Mouse (Mus musculus) neural tube, embryonic 10.5 days (tissue): Measurements from ENCODE around the gene Gpa33.

ENCODE experiments used
- DNase-seq: peaks from one replicate; pipeline ENCODE4 v3.0.0-alpha.2; 2017; ENCODE audit warnings: low spot score; ENCODE audit errors: extremely low spot score

The Gpa33 gene

GRCm38 (mm10) chr1:166130224-166130860 is at the start of gene Gpa33:
Gpa33 (plus strand) TSS chr1:166130238.
- DNase-seq, result no peak

- no peak for DNase-seq
These were observed 41.4 kb upstream of the Gpa33 start for GRCm38 (mm10) chr1:166088446-166089170.

- no peak for DNase-seq
These were observed 40.7 kb upstream of the Gpa33 start for GRCm38 (mm10) chr1:166089337-166089736.

- no peak for DNase-seq
These were observed 40.3 kb upstream of the Gpa33 start for GRCm38 (mm10) chr1:166089739-166090138.

GRCm38 (mm10) chr1:166090306-166090705 is 39.7 kb upstream of the Gpa33 start:
- no peak for DNase-seq

GRCm38 (mm10) chr1:166094462-166094861 is 35.6 kb upstream of the Gpa33 start:
- DNase-seq, result no peak

- no peak for DNase-seq
These were observed 31.9 kb upstream of the Gpa33 start for GRCm38 (mm10) chr1:166098120-166098519.

GRCm38 (mm10) chr1:166102920-166103608 is 27.0 kb upstream of the Gpa33 start:
- DNase-seq, result peak; percentile 51

- DNase-seq, result no peak
These were observed 25.2 kb upstream of the Gpa33 start for GRCm38 (mm10) chr1:166104858-166105257.

GRCm38 (mm10) chr1:166105464-166105863 is 24.6 kb upstream of the Gpa33 start:
- no peak for DNase-seq

GRCm38 (mm10) chr1:166114986-166115385 is 15.1 kb upstream of the Gpa33 start:
- DNase-seq, result no peak

- no peak for DNase-seq
These were observed 14.3 kb upstream of the Gpa33 start for GRCm38 (mm10) chr1:166115719-166116118.

- no peak for DNase-seq
These were observed 12.0 kb upstream of the Gpa33 start for GRCm38 (mm10) chr1:166117866-166118639.

- DNase-seq, result no peak
These were observed 7.9 kb upstream of the Gpa33 start for GRCm38 (mm10) chr1:166122114-166122513.

GRCm38 (mm10) chr1:166123045-166123444 is 7.0 kb upstream of the Gpa33 start:
- no peak for DNase-seq

- DNase-seq, result no peak
These were observed 6.3 kb upstream of the Gpa33 start for GRCm38 (mm10) chr1:166123751-166124150.

- no peak for DNase-seq
These were observed 5.0 kb upstream of the Gpa33 start for GRCm38 (mm10) chr1:166124932-166125593.

GRCm38 (mm10) chr1:166126290-166126689 is 3.7 kb upstream of the Gpa33 start:
- DNase-seq, result no peak

GRCm38 (mm10) chr1:166126795-166127194 is 3.2 kb upstream of the Gpa33 start:
- no peak for DNase-seq

GRCm38 (mm10) chr1:166127719-166128118 is 2.3 kb upstream of the Gpa33 start, which contains the start of gene Dusp27:
Dusp27 (minus strand) TSS chr1:166127922.
- peak; percentile 34 for DNase-seq

- no peak for DNase-seq
These were observed 1.5 kb upstream of the Gpa33 start for GRCm38 (mm10) chr1:166128551-166128950.
